In the genomic region with DNA sequence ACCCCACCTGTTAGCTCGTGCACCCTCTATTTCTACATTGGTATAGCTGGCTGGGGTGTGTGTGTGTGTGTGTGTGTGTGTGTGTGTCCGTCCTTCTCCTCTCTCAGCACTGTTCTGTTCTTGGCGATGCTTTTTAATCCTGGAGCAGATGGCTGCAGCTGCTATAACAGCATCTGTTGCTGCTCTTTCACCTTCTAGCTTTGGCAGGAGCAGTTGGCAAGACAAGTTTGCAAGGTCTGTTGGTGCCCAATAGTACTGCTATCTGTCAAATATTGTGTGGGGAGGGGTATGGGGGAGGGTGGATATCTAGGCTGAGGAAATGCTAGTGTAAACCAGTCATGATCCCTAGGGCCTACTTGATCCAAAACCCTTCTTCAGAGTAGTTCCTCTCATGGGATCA, we compare ENCODE assay signal across 18 mouse cellular contexts.
DNase-seq lines count a peak whose midpoint lies in the region; ATAC-seq and TF ChIP-seq lines count a peak whose summit lies in the region.
"Had no signal": no experiment of that assay in that cellular context is flagged by ENCODE, and none has a peak within 500 bp of the region (broad histone marks: within the 10 kb centered on the region; RNA-seq: fewer than 3 reads in every experiment).

No protein-coding gene starts in this region.

- TF ChIP-seq CTCF in forebrain, postnatal 0 days (IDR thresholded peaks at IDR 0.05; ENCODE audit: low read depth) = no peak

- DNase-seq in forebrain, embryonic 14.5 days (ENCODE audit: low spot score) = peak; percentile 68
- no peak for DNase-seq in forebrain, embryonic 10.5 days (ENCODE audit: extremely low spot score, low spot score)
- peak; percentile 71 for DNase-seq in left cerebral cortex, postnatal 4 days
- no peak for DNase-seq in left cerebral cortex, adult 9 months (ENCODE audit: low spot score in 2 of 2)
- peak; percentile 35 for DNase-seq in forebrain, postnatal 0 days
- peak; percentile 51 for DNase-seq in lung, postnatal 10 days
- no peak for DNase-seq in spleen, postnatal 14 days (ENCODE audit: low spot score in 2 of 2)
- DNase-seq: adrenal gland, postnatal 36 days; B cell, adult 2 months; cerebellum, adult 11-12 months; embryo, embryonic 11 days; gastrocnemius, postnatal 36 days; right cerebral cortex, adult 18-20 months; thymus, postnatal 14 days had no signal

- no peaks in the 10 kb centered on the region for H3K27me3 ChIP-seq in forebrain, embryonic 14.5 days (replicated peaks; ENCODE audit: control insufficient read depth, insufficient read depth, low read length)
- H3K27me3 ChIP-seq in forebrain, embryonic 10.5 days (ENCODE audit: poor library complexity, severe bottlenecking) = no peaks in the 10 kb centered on the region
- H3K27me3 ChIP-seq in forebrain, postnatal 0 days (ENCODE audit: insufficient read depth, low read length) = no peaks in the 10 kb centered on the region
- H3K27me3 ChIP-seq: hindbrain, embryonic 12.5 days; lung, embryonic 15.5 days had no signal

- H3K9ac ChIP-seq in forebrain, embryonic 14.5 days (ENCODE audit: low read length) = no peak overlapping the region
- H3K9ac ChIP-seq in forebrain, postnatal 0 days = no peak overlapping the region
- H3K9ac ChIP-seq: hindbrain, embryonic 12.5 days; lung, embryonic 15.5 days had no signal

- H3K27ac ChIP-seq in forebrain, embryonic 14.5 days (ENCODE audit: low read depth, low read length) = no peak overlapping the region
- no peak overlapping the region for H3K27ac ChIP-seq in forebrain, embryonic 10.5 days
- no peak overlapping the region for H3K27ac ChIP-seq in forebrain, postnatal 0 days (ENCODE audit: low read depth, low read length)
- H3K27ac ChIP-seq: hindbrain, embryonic 12.5 days; layer of hippocampus, adult 2 months; lung, embryonic 15.5 days had no signal

- WGBS in forebrain, embryonic 14.5 days = 61% methylated on average over 3 of the region's 3 CpGs
- 87% methylated on average over 3 of the region's 3 CpGs for WGBS in forebrain, embryonic 10.5 days
- WGBS in forebrain, postnatal 0 days = 39% methylated on average over 3 of the region's 3 CpGs

- intact Hi-C loops in left cerebral cortex, postnatal 4 days (cut with DNase I) = no loop called here

- H3K4me2 ChIP-seq in forebrain, embryonic 14.5 days (ENCODE audit: low read length) = no peak overlapping the region
- H3K4me2 ChIP-seq in forebrain, postnatal 0 days (ENCODE audit: low read depth) = no peak overlapping the region
- H3K4me2 ChIP-seq: hindbrain, embryonic 12.5 days; lung, embryonic 15.5 days had no signal

- H3K36me3 ChIP-seq in forebrain, embryonic 14.5 days (ENCODE audit: control insufficient read depth, insufficient read depth, low read length) = no peaks in the 10 kb centered on the region
- no peaks in the 10 kb centered on the region for H3K36me3 ChIP-seq in forebrain, embryonic 10.5 days (replicated peaks)
- H3K36me3 ChIP-seq in forebrain, postnatal 0 days (ENCODE audit: insufficient read depth) = no peaks in the 10 kb centered on the region
- H3K36me3 ChIP-seq: hindbrain, embryonic 12.5 days; lung, embryonic 15.5 days had no signal

- no peaks in the 10 kb centered on the region for H3K9me3 ChIP-seq in forebrain, embryonic 14.5 days (replicated peaks; ENCODE audit: control insufficient read depth, low read length)
- H3K9me3 ChIP-seq in forebrain, embryonic 10.5 days = no peaks in the 10 kb centered on the region
- H3K9me3 ChIP-seq in forebrain, postnatal 0 days (ENCODE audit: low read length) = no peaks in the 10 kb centered on the region
- H3K9me3 ChIP-seq: hindbrain, embryonic 12.5 days; lung, embryonic 15.5 days had no signal

- no peaks in the 10 kb centered on the region for H3K4me1 ChIP-seq in forebrain, embryonic 14.5 days (ENCODE audit: control insufficient read depth, insufficient read depth, low read length)
- H3K4me1 ChIP-seq in forebrain, embryonic 10.5 days = no peaks in the 10 kb centered on the region
- H3K4me1 ChIP-seq in forebrain, postnatal 0 days (ENCODE audit: insufficient read depth) = no peaks in the 10 kb centered on the region
- H3K4me1 ChIP-seq: hindbrain, embryonic 12.5 days; lung, embryonic 15.5 days had no signal

- ATAC-seq in forebrain, embryonic 14.5 days = peak; percentile 58; the same call in 1 of the 2 replicates
- ATAC-seq in forebrain, postnatal 0 days = peak; percentile 47
- ATAC-seq in megakaryocyte, adult 5-6 weeks (ENCODE audit: poor library complexity, severe bottlenecking) = no peak

- H3K4me3 ChIP-seq in forebrain, embryonic 14.5 days (ENCODE audit: low read depth, low read length) = no peak overlapping the region
- no peak overlapping the region for H3K4me3 ChIP-seq in forebrain, embryonic 10.5 days
- H3K4me3 ChIP-seq in forebrain, postnatal 0 days (ENCODE audit: low read depth, low read length) = no peak overlapping the region
- H3K4me3 ChIP-seq: hindbrain, embryonic 12.5 days; layer of hippocampus, adult 2 months; lung, embryonic 15.5 days had no signal

Comparison
In these comparisons a context has a peak if more than half of its experiments do, and no peak if none do; other contexts are left out.
1. DNase-seq: peak in forebrain, embryonic 14.5 days (single experiment), left cerebral cortex, postnatal 4 days (single experiment), forebrain, postnatal 0 days (single experiment) and lung, postnatal 10 days (single experiment); none in forebrain, embryonic 10.5 days (single experiment), left cerebral cortex, adult 9 months (0 of 2) and spleen, postnatal 14 days (0 of 2).